Mouse (Mus musculus) forebrain, embryonic 13.5 days (tissue): Measurements from ENCODE around the gene E030030I06Rik. TPM values are rescaled to one million over a fixed set of nuclear protein-coding genes. Genes with fewer than 3 reads are reported as not detected.
A peak's percentile ranks its signal among the peaks of the same experiment; 100 is the strongest.
"Not testable (repeated sequence)": the region's sequence is repeated elsewhere in the genome, so short reads cannot be mapped to it uniquely, and the experiment has no call there.

ENCODE experiments used
- ATAC-seq: fragments of 200-750 bp; cut with Nextera tagmentation; 2 replicates; pipeline ENCODE4 v1.8.0; 2017
- H3K27ac ChIP-seq: fragments of 300-500 bp; sonication (generic); 2 replicates; pipeline ENCODE4 v1.5.1; 2015; ENCODE audit warnings: inconsistent platforms, mild to moderate bottlenecking, moderate library complexity
- H3K27me3 ChIP-seq: fragments of 300-500 bp; sonication (generic); 2 replicates; pipeline ENCODE4 v1.6.1; 2015; ENCODE audit warnings: mild to moderate bottlenecking, inconsistent platforms
- H3K36me3 ChIP-seq: fragments of 300-500 bp; sonication (generic); 2 replicates; pipeline ENCODE4 v1.6.1; 2015; ENCODE audit warnings: mild to moderate bottlenecking, inconsistent platforms; ENCODE audit not compliant: poor library complexity, severe bottlenecking
- H3K4me1 ChIP-seq: fragments of 300-500 bp; sonication (generic); 2 replicates; pipeline ENCODE4 v1.6.1; 2015; ENCODE audit warnings: inconsistent platforms
- H3K4me2 ChIP-seq: fragments of 300-500 bp; sonication (generic); 2 replicates; pipeline ENCODE4 v1.6.1; 2015; ENCODE audit warnings: inconsistent platforms, mild to moderate bottlenecking, moderate library complexity
- H3K4me3 ChIP-seq: fragments of 300-500 bp; sonication (generic); 2 replicates; pipeline ENCODE4 v1.5.1; 2015; ENCODE audit warnings: mild to moderate bottlenecking, inconsistent platforms
- H3K9ac ChIP-seq: fragments of 300-500 bp; sonication (generic); 2 replicates; pipeline ENCODE4 v1.6.1; 2015; ENCODE audit warnings: mild to moderate bottlenecking, inconsistent platforms
- H3K9me3 ChIP-seq: fragments of 300-500 bp; sonication (generic); replicated peaks from 2 replicates; pipeline ENCODE4 v1.6.1; 2016; ENCODE audit warnings: inconsistent platforms
- WGBS: fragments of 180-500 bp; shearing (Covaris S2); methylation state at CpG from one replicate; pipeline ENCODE4 v1.1.7; 2015; 5-methylcytosine and 5-hydroxymethylcytosine counted together
- polyA plus RNA-seq: library from polyadenylated mRNA; unstranded; fragments of >200 nt; fragmentation: Nextera tagmentation; extraction: Ambion mirVana; gene quantifications from 2 replicates; pipeline ENCODE4 v1.2.1, GENCODE M21; 2015

Gene E030030I06Rik
- polyA plus RNA-seq, result 8.9 and 10.3 TPM in 2 replicates

GRCm38 (mm10) chr10:22149073-22149690 lies at the start of gene E030030I06Rik:
TSS of gene E030030I06Rik (minus strand) at chr10:22149270.
- under 1% methylated on average over 36 of the region's 37 CpGs for WGBS
- peak within 1 kb of the TSS; percentile 85 for H3K4me2 ChIP-seq

GRCm38 (mm10) chr10:22191035-22191434 lies 42.0 kb upstream of the E030030I06Rik start:
- WGBS, result 7% methylated on average over 7 of the region's 10 CpGs
- H3K4me3 ChIP-seq, H3K36me3 ChIP-seq, H3K27me3 ChIP-seq, H3K4me1 ChIP-seq, H3K27ac ChIP-seq, H3K9ac ChIP-seq, H3K9me3 ChIP-seq: not testable (repeated sequence)
- H3K4me2 ChIP-seq, result peak overlapping the region; percentile 36
- peak; percentile 74 for ATAC-seq

More at GRCm38 (mm10) chr10:22149073-22149690, at the start of gene E030030I06Rik:
- Histone ChIP-seq H3K4me3 (peak within 1 kb of the TSS; percentile 58), H3K27ac (0 out of 2 replicates have a peak within 1 kb of the TSS, but pooled peaks have one; percentile 31), H3K4me1 (peaks cover 28% of the 10 kb centered on the region), H3K9ac (peak within 1 kb of the TSS; percentile 71), H3K36me3 (no peaks in the 10 kb centered on the region), H3K9me3 (no peaks in the 10 kb centered on the region), H3K27me3 (peaks cover 46% of the 10 kb centered on the region)
- ATAC-seq, result peak; percentile 58

- H3K27ac ChIP-seq, H3K4me1 ChIP-seq, H3K9ac ChIP-seq, H3K4me3 ChIP-seq, H3K27me3 ChIP-seq, H3K9me3 ChIP-seq, H3K36me3 ChIP-seq, H3K4me2 ChIP-seq, ATAC-seq: not testable (repeated sequence)
- 87% methylated on average over 2 of the region's 2 CpGs for WGBS
These were observed 27.4 kb upstream of the E030030I06Rik start for GRCm38 (mm10) chr10:22176515-22176914.

GRCm38 (mm10) chr10:22174190-22174487 lies 25.1 kb upstream of the E030030I06Rik start:
- H3K4me1 ChIP-seq, H3K4me3 ChIP-seq, H3K9me3 ChIP-seq, H3K9ac ChIP-seq, H3K36me3 ChIP-seq, H3K4me2 ChIP-seq, ATAC-seq, H3K27ac ChIP-seq, H3K27me3 ChIP-seq: not testable (repeated sequence)
- 82% methylated on average over 1 of the region's 2 CpGs for WGBS

GRCm38 (mm10) chr10:22173335-22174189 lies 24.5 kb upstream of the E030030I06Rik start:
- not testable (repeated sequence) for H3K4me1 ChIP-seq, H3K36me3 ChIP-seq, H3K4me3 ChIP-seq, H3K27ac ChIP-seq, H3K27me3 ChIP-seq, H3K9ac ChIP-seq, H3K9me3 ChIP-seq
- 11% methylated on average over 12 of the region's 17 CpGs for WGBS
- ATAC-seq, result peak; percentile 82
- H3K4me2 ChIP-seq, result peak overlapping the region; percentile 18; the same call in 1 of the 2 replicates

GRCm38 (mm10) chr10:22172431-22173334 lies 23.6 kb upstream of the E030030I06Rik start:
- WGBS, result 40% methylated on average over 1 of the region's 5 CpGs
- not testable (repeated sequence) for H3K9me3 ChIP-seq, H3K4me1 ChIP-seq, H3K27me3 ChIP-seq, H3K4me3 ChIP-seq, H3K9ac ChIP-seq, H3K36me3 ChIP-seq, H3K27ac ChIP-seq
- ATAC-seq, result 0 out of 2 replicates have a peak, but pooled peaks have one; percentile 3
- peak overlapping the region; percentile 18; the same call in 1 of the 2 replicates for H3K4me2 ChIP-seq

GRCm38 (mm10) chr10:22169116-22169515 lies 20.0 kb upstream of the E030030I06Rik start:
- H3K4me1 ChIP-seq, H3K27me3 ChIP-seq, H3K4me3 ChIP-seq, H3K9me3 ChIP-seq, H3K27ac ChIP-seq, H3K36me3 ChIP-seq, H3K4me2 ChIP-seq, ATAC-seq, H3K9ac ChIP-seq: not testable (repeated sequence)

GRCm38 (mm10) chr10:22167061-22167460 lies 18.0 kb upstream of the E030030I06Rik start:
- WGBS, result 75% methylated on average over 1 of the region's 1 CpGs
- not testable (repeated sequence) for H3K36me3 ChIP-seq, H3K4me1 ChIP-seq, H3K4me2 ChIP-seq, H3K27ac ChIP-seq, H3K27me3 ChIP-seq, H3K9me3 ChIP-seq, H3K4me3 ChIP-seq, ATAC-seq, H3K9ac ChIP-seq

GRCm38 (mm10) chr10:22166025-22166424 lies 17.0 kb upstream of the E030030I06Rik start:
- not testable (repeated sequence) for H3K4me2 ChIP-seq, H3K4me1 ChIP-seq, H3K4me3 ChIP-seq, H3K9ac ChIP-seq, H3K9me3 ChIP-seq, H3K36me3 ChIP-seq, H3K27ac ChIP-seq, ATAC-seq
- H3K27me3 ChIP-seq, result peaks cover 16% of the 10 kb centered on the region
- 79% methylated on average over 2 of the region's 2 CpGs for WGBS

GRCm38 (mm10) chr10:22165328-22166003 lies 16.4 kb upstream of the E030030I06Rik start:
- H3K36me3 ChIP-seq, H3K9ac ChIP-seq, H3K4me2 ChIP-seq, H3K9me3 ChIP-seq, H3K4me1 ChIP-seq, ATAC-seq, H3K4me3 ChIP-seq, H3K27ac ChIP-seq: not testable (repeated sequence)
- 73% methylated on average over 5 of the region's 5 CpGs for WGBS
- H3K27me3 ChIP-seq, result peaks cover 21% of the 10 kb centered on the region

- not testable (repeated sequence) for H3K9ac ChIP-seq, H3K9me3 ChIP-seq, H3K4me1 ChIP-seq, H3K27ac ChIP-seq, H3K36me3 ChIP-seq
- 0 out of 2 replicates have a peak overlapping the region, but pooled peaks have one; percentile 6 for H3K4me3 ChIP-seq
- peaks cover 34% of the 10 kb centered on the region for H3K27me3 ChIP-seq
- H3K4me2 ChIP-seq, result peak overlapping the region; percentile 43
- WGBS, result 35% methylated on average over 16 of the region's 16 CpGs
- ATAC-seq, result peak; percentile 81
These were observed 14.9 kb upstream of the E030030I06Rik start for GRCm38 (mm10) chr10:22163705-22164583.
